Mouse (Mus musculus): ENCODE data around the gene Hist1h1d.

Gene Hist1h1d

DNA sequence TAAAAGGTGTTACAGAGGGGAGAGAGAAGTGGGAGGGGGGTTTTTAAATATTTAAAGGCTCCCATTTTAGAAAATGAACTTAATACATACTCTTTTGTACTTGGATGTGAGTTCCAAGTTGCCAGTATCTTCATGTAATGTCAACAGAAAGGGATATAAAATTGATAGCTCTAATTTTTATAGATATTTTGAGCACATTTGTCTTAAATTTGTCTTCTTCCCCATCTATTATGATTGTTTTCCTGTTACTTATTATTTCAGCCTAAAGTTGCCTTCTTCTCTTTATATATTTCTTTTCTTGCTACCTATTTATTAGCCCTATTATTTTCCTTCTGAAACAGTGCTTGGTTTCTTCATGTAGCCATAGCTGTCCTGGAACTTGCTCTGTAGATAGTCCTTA, at the start of gene Hist1h1d:
Hist1h1d (plus strand) TSS at position 301 of the 400 bp plus-strand sequence.
- in situ Hi-C loops (cut with MseI, MboI) = no loop called here

DNA sequence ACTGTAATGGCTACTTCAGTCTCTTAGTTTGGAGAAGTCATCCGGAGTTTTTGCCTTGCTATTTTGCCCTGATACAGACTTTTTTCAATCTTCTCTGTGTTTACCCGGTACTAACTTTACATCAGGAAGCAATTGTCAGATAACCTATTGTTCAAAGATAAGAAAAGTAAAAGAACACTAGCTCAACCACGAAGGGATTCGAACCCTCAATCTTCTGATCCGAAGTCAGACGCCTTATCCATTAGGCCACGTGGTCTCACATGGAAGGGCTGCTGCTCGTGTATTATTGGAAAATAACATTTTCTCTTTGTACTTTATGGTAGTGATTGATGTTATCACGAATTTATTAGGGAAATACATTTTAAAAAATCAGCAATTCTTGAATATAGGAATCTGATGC, 49.3 kb upstream of the Hist1h1d start:
- in situ Hi-C loops (cut with MseI, MboI) = loop anchor here in 1 of 2 experiments (25.0 kb wide), 1 partner anchor 1466 kb away; the partner anchor contains the start of genes Hist1h2ag, Hist1h2ah, Hist1h2bj and Hist1h2bk

DNA sequence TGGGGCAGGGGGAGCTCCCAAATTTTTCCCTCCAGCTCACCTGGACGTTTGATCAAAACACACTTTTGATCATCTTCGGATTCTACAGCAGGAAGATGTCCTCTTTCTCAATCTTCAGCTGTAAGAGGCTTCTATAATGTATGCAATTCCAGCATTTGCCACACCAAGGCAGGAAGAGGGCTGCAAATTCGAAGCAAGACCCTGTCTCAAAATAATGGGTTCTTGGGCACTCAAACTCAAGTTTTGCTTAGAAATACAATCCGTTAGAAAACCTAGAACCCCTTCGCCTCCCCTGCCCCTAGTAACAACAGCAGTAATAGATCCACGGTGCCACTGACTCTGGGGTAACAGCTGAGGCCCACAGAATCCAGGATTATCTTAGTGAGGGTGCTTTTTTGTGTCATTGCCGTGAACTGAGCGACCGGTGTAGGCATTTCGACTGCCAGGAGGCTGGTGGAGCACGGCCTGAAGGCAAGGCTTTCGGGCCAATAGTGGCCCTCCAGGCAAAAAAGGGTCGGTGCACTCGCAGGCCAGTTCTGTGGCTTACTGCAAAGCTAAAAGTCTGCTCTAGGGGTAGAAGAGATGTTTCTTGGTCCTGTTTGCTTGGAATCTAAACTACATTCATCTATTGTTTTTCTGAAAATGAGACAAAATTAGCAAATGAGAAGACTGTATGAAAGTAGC, 47.3 kb upstream of the Hist1h1d start:
- in situ Hi-C loops (cut with MseI, MboI) = loop anchor here in 1 of 2 experiments (25.0 kb wide), 1 partner anchor 1469 kb away; the partner anchor contains the start of genes Hist1h2ag, Hist1h2ah, Hist1h2bj and Hist1h2bk

DNA sequence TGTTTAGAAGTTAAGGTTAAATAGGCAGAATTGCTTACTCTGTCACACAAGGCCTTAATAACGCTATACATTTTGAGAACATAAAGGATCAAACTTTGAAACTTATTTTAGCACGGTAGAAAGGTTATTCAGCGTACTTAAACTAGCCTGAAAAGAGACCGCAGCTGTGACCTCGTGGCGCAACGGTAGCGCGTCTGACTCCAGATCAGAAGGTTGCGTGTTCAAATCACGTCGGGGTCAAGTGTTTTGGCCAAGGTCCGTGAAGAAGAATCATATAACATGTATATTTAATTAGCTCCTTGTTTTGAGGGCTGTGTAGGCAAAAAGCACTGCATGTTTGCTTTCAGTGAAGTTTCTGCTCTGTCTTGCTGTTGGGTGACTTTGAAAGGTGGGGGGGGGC, 46.7 kb upstream of the Hist1h1d start:
- in situ Hi-C loops (cut with MseI, MboI) = loop anchor here in 1 of 2 experiments (25.0 kb wide), 1 partner anchor 1469 kb away; the partner anchor contains the start of genes Hist1h2ag, Hist1h2ah, Hist1h2bj and Hist1h2bk

DNA sequence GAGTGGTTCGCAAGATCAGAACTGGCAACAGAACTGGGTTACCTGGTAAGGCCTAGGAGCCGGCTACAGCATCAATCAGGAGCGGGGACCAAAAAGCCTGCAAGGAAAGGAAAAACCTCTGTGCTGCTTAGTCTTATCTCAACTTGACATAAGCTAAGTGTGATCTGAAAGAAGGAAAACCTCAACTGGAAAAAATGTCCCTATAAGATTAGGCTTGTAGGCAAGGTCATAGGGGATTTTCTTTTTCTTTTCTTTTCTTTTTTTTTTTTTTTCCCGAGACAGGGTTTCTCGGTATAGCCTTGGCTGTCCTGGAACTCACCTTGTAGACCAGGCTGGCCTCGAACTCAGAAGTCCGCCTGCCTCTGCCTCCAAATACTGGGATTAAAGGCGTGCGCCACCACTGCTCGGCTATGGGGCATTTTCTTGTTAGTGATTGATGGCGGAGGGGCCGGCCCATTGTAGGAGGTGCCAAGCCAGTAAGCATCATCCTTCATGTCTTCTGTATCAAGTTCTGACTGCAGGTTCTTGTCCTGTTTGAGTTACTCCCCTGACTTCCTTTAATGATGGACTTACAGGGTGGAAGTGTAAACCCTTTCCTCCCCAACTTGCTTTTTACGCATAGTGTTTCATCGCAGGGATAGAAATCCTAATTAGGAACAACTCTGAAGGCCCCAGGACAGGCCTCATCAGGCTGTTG, 46.1 kb upstream of the Hist1h1d start:
- in situ Hi-C loops (cut with MseI, MboI) = loop anchor here in 1 of 2 experiments (25.0 kb wide), 1 partner anchor 1470 kb away; the partner anchor contains the start of genes Hist1h2ag, Hist1h2ah, Hist1h2bj and Hist1h2bk

DNA sequence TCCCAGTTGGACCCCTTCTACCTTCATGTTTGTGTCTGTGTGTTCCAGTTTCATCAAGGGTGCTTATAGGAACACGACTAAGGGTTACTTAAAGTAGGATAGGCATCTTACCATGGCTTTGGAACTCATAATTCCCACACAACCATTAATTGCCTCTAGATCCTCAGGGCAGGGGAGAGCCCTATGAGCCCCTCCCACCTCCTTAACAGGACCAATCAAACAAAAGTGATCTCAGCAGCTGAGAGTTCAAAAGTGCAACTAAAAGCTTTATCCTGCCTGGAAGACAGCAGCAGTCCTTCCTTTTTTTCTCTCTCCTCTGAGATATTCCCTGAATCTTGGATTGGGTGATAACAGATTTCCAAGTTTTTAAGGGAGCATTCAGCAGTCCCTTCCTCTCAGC, 42.9 kb upstream of the Hist1h1d start:
- in situ Hi-C loops (cut with MseI, MboI) = loop anchor here in 1 of 2 experiments (10.0 to 25.0 kb wide), 2 partner anchors 1473 to 1575 kb away; partner anchors contain the start of genes Hist1h2ag, Hist1h2ah, Hist1h2bj and Hist1h2bk

- in situ Hi-C loops (cut with MseI, MboI) = loop anchor here in 1 of 2 experiments (10.0 to 25.0 kb wide), 2 partner anchors 1476 to 1579 kb away; partner anchors contain the start of genes Hist1h2ag, Hist1h2ah, Hist1h2bj and Hist1h2bk
Measured at GRCm38 (mm10) chr13:23513517-23513916, 39.5 kb upstream of the Hist1h1d start.

- in situ Hi-C loops (cut with MseI, MboI) = loop anchor here (5.0 to 25.0 kb wide), 3 partner anchors 78 to 1580 kb away; partner anchors contain the start of genes Hist1h2ag (in 1 of the 2), Hist1h2ah (in 1 of the 2), Hist1h2bj (in 1 of the 2) and Hist1h2bk (in 1 of the 2)
Measured at GRCm38 (mm10) chr13:23515281-23515680, 37.8 kb upstream of the Hist1h1d start.

GRCm38 (mm10) chr13:23515826-23516620, 37.0 kb upstream of the Hist1h1d start:
- in situ Hi-C loops (cut with MseI, MboI) = loop anchor here (5.0 to 25.0 kb wide), 3 partner anchors 79 to 1581 kb away; partner anchors contain the start of genes Hist1h2ag (in 1 of the 2), Hist1h2ah (in 1 of the 2), Hist1h2bj (in 1 of the 2) and Hist1h2bk (in 1 of the 2)

GRCm38 (mm10) chr13:23516822-23517602, 36.0 kb upstream of the Hist1h1d start:
- in situ Hi-C loops (cut with MseI, MboI) = loop anchor here (5.0 to 25.0 kb wide), 3 partner anchors 80 to 1582 kb away; partner anchors contain the start of genes Hist1h2ag (in 1 of the 2), Hist1h2ah (in 1 of the 2), Hist1h2bj (in 1 of the 2) and Hist1h2bk (in 1 of the 2)

DNA sequence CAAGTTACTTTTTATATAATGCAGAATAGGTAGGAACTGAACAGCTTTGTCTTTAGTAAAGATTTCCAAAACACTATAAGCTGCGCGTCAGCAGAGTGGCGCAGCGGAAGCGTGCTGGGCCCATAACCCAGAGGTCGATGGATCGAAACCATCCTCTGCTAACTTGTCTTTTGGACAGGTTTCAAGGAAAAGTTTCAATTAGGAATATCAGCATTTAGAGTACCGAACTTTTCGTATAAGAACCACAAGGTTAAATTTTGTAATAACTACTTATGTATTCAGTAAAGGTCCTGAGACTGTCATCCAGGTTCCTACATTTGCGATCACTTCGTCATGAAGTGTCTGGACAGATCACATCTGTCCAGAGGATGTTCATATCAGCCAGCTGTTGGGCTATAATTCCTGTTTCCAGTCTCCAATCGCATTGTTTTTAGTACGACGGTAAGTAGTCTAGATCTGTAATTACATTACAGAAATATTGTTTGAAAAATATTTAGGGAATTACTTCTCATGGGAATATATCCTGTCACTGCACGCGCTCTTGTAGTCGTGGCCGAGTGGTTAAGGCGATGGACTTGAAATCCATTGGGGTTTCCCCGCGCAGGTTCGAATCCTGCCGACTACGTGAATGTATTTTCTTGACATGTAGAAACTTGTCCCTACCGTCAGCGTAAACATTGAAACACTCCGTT, 35.3 kb upstream of the Hist1h1d start:
- in situ Hi-C loops (cut with MseI, MboI) = loop anchor here (5.0 to 25.0 kb wide), 3 partner anchors 80 to 1583 kb away; partner anchors contain the start of genes Hist1h2ag (in 1 of the 2), Hist1h2ah (in 1 of the 2), Hist1h2bj (in 1 of the 2) and Hist1h2bk (in 1 of the 2)

GRCm38 (mm10) chr13:23518295-23518603, 34.8 kb upstream of the Hist1h1d start:
- in situ Hi-C loops (cut with MseI, MboI) = loop anchor here (5.0 to 25.0 kb wide), 3 partner anchors 81 to 1583 kb away; partner anchors contain the start of genes Hist1h2ag (in 1 of the 2), Hist1h2ah (in 1 of the 2), Hist1h2bj (in 1 of the 2) and Hist1h2bk (in 1 of the 2)

DNA sequence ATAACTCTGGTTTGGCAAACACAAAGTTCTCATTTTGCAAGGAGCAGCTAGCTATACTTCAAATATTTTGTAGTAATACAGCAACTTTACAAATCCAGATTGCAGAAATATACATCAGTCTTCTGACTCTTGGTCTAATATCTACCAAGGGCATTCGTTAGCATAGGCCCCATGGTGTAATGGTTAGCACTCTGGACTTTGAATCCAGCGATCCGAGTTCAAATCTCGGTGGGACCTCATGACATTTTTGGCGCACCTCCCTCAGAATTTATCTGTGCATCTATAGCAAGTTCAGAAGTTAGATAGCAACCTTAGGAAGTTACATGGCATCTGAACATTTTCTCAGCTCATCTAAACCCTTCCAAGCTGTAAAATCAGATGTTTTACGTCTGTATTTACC, 34.2 kb upstream of the Hist1h1d start:
- in situ Hi-C loops (cut with MseI, MboI) = loop anchor here (5.0 to 25.0 kb wide), 3 partner anchors 82 to 1584 kb away; partner anchors contain the start of genes Hist1h2ag (in 1 of the 2), Hist1h2ah (in 1 of the 2), Hist1h2bj (in 1 of the 2) and Hist1h2bk (in 1 of the 2)

DNA sequence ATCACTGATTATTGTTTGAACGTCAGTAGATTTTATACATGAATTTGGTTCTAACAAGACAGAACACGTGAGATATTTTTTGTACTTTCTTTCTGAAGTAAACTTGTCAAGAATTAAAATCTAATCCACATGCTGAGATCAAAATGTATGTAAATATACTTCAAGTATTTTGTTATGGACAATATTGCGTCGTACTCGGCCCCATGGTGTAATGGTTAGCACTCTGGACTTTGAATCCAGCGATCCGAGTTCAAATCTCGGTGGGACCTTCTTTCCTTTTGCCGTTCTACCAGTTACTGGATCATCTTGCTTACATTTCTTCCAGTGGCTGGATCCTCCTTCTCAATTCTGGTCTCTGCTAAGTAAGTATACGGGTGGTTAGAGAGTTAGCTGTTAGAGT, 33.6 kb upstream of the Hist1h1d start:
- in situ Hi-C loops (cut with MseI, MboI) = loop anchor here (5.0 to 25.0 kb wide), 3 partner anchors 82 to 1585 kb away; partner anchors contain the start of genes Hist1h2ag (in 1 of the 2), Hist1h2ah (in 1 of the 2), Hist1h2bj (in 1 of the 2) and Hist1h2bk (in 1 of the 2)

GRCm38 (mm10) chr13:23521703-23522102, 31.4 kb upstream of the Hist1h1d start:
- in situ Hi-C loops (cut with MseI, MboI) = loop anchor here (10.0 to 25.0 kb wide), 2 partner anchors 1477 to 1484 kb away; partner anchors contain the start of genes Hist1h2ag (in 2 of the 2), Hist1h2bj (in 2 of the 2), Hist1h4i (in 2 of the 2) and Hist1h2ah (in 1 of the 2)

DNA sequence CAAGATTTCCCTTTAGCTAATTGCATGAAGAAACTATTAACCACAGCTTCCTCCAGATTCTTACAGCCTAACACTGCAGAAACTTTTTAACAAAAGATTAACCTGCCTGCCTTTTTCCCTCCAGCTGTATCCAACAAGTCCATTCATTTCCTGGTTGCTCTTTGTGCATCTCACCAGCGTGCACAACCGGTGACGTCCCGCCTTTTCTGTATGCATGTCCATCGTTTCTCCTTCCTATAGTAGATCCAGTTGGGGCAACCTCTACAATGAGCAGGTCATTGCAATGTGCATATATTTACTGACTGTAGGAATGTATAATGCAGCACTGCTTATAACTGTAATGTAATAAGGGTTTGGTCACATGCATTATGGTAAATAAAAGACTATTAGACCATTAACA, 29.1 kb upstream of the Hist1h1d start:
- in situ Hi-C loops (cut with MseI, MboI) = loop anchor here (10.0 to 25.0 kb wide), 2 partner anchors 1479 to 1487 kb away; partner anchors contain the start of genes Hist1h2ag (in 2 of the 2), Hist1h2bj (in 2 of the 2), Hist1h4i (in 2 of the 2) and Hist1h2ah (in 1 of the 2)

DNA sequence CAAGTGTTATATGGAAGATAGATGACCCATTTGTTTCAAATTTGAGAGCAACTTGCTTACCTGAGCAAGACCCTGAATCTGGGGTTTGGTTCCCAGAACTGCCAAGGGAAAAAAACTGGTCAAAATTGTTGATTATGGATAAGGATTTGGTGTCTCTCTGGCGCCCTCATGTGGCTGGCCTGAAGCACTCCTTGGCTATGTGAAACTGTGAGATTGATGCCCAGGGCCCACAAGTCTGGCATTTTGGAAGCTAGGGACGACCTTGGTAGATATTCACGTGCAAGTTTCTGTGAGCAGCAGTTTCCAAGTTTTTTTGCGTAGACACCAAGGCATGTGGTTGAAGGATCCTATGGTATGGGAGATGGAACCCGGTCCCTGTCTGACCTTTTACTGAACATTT, 28.4 kb upstream of the Hist1h1d start:
- in situ Hi-C loops (cut with MseI, MboI) = loop anchor here (10.0 to 25.0 kb wide), 2 partner anchors 1480 to 1487 kb away; partner anchors contain the start of genes Hist1h2ag (in 2 of the 2), Hist1h2bj (in 2 of the 2), Hist1h4i (in 2 of the 2) and Hist1h2ah (in 1 of the 2)

DNA sequence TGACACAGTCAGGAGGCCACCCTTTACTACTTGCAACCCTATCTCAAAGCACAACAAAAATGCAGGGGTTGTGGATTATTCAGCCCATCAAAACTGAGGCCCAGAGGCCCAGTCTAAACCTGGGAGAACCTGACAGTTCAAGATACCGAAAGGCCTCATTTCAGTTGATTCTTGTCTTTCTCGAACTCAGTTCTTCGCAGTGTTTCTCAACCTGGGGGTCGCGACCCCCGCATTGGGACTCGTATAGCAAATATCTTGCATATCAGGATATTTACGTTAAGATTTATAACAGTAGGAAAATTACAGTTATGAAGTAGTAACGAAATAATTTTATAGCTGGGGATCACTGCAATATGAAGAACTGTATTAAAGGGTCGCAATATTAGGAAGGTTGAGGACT, 27.2 kb upstream of the Hist1h1d start:
- in situ Hi-C loops (cut with MseI, MboI) = loop anchor here in 1 of 2 experiments (10.0 kb wide), 1 partner anchor 1481 kb away; the partner anchor contains the start of genes Hist1h2ag, Hist1h2bj and Hist1h4i
